Mouse (Mus musculus) heart, adult 2 months (tissue): ENCODE results near the gene Tmem206. TPM values are rescaled to one million over a fixed set of nuclear protein-coding genes. Genes with fewer than 3 reads are reported as not detected.
A peak's percentile ranks its signal among the peaks of the same experiment; 100 is the strongest.

ENCODE experiments used
- DNase-seq, 2 experiments: peaks; one replicate each; pipeline ENCODE4 v3.0.0; 2021
- H3K27ac ChIP-seq: fragments of 200-600 bp; 2 replicates; pipeline ENCODE4 v1.8.1; 2022
- H3K27me3 ChIP-seq: fragments of 200-500 bp; 2 replicates; pipeline ENCODE4 v1.6.1; 2012; ENCODE audit warnings: mild to moderate bottlenecking, low read length, inconsistent platforms, mixed read lengths; ENCODE audit not compliant: control insufficient read depth, insufficient read depth
- H3K36me3 ChIP-seq: fragments of 200-500 bp; 2 replicates; pipeline ENCODE4 v1.6.1; 2012; ENCODE audit warnings: low read length, inconsistent platforms; ENCODE audit not compliant: control insufficient read depth, insufficient read depth
- H3K4me1 ChIP-seq: fragments of 200-500 bp; 2 replicates; pipeline ENCODE4 v1.6.1; 2011; ENCODE audit warnings: low read length; ENCODE audit not compliant: control insufficient read depth, insufficient read depth
- H3K4me3 ChIP-seq: fragments of 200-600 bp; 2 replicates; pipeline ENCODE4 v1.8.1; 2022
- H3K79me2 ChIP-seq: fragments of 200-500 bp; replicated peaks from 2 replicates; pipeline ENCODE4 v1.6.1; 2012; ENCODE audit warnings: mild to moderate bottlenecking, inconsistent platforms, low read length, moderate library complexity, mixed read lengths; ENCODE audit not compliant: control insufficient read depth, insufficient read depth
- H3K9ac ChIP-seq: fragments of 200-500 bp; 2 replicates; pipeline ENCODE4 v1.6.1; 2012; ENCODE audit warnings: low read depth, mild to moderate bottlenecking, control low read depth, inconsistent platforms, low read length, mixed read lengths
- CTCF ChIP-seq: fragments of 200-600 bp; IDR thresholded peaks from 2 replicates; pipeline ENCODE4 v1.8.1; 2022; ENCODE audit warnings: antibody characterized with exemption, mild to moderate bottlenecking, moderate library complexity
- EP300 ChIP-seq: fragments of 200-500 bp; IDR thresholded peaks from 2 replicates; pipeline ENCODE4 v1.6.1; 2011; ENCODE audit warnings: low read depth, low read length, control low read depth; ENCODE audit not compliant: insufficient read depth
- POLR2A ChIP-seq: fragments of 200-500 bp; IDR thresholded peaks from 2 replicates; pipeline ENCODE4 v1.6.1; 2011; ENCODE audit warnings: mild to moderate bottlenecking, low read depth, low read length, control low read depth; ENCODE audit not compliant: insufficient read depth
- WGBS: fragments of 180-500 bp; shearing (Covaris S2); methylation state at CpG from one replicate; pipeline ENCODE4 v1.1.7; 2018; 5-methylcytosine and 5-hydroxymethylcytosine counted together
- intact Hi-C: fragments of 180-260 bp; cut with DNase I; formaldehyde crosslinking; loops from one replicate; pipeline ENCODE4 v1.15.1; 2025
- polyA plus RNA-seq: library from polyadenylated mRNA; depleted of rRNA; stranded (reverse); fragments of >200 nt; gene quantifications from 2 replicates; pipeline ENCODE4 v1.2.3, GENCODE M21; 2012
- total RNA-seq, 2 experiments: library from RNA; stranded (reverse); gene quantifications; 2 replicates each; pipeline ENCODE4 v1.2.3; 2021

The Tmem206 gene
- total and polyA plus RNA-seq, 3 experiments = 3.3 to 3.9 (median 3.6) TPM

- H3K36me3 ChIP-seq = peaks cover 5% of the 10 kb centered on the region
- intact Hi-C loops = loop anchor here (5.0 kb wide), 3 partner anchors 38 to 212 kb away; no protein-coding TSS in a partner anchor
- H3K27me3 ChIP-seq = no peaks in the 10 kb centered on the region
- H3K9ac ChIP-seq = no peak overlapping the region
- TF ChIP-seq CTCF = no peak
- no peak overlapping the region for H3K27ac ChIP-seq
- H3K4me1 ChIP-seq = no peaks in the 10 kb centered on the region
- 94% methylated on average over 5 of the region's 5 CpGs for WGBS
- no peak overlapping the region for H3K4me3 ChIP-seq
- no peaks in the 10 kb centered on the region for H3K79me2 ChIP-seq
- DNase-seq = no peak
These were observed 24.6 kb downstream of the Tmem206 start for GRCm38 (mm10) chr1:191350355-191350754.

- no peaks in the 10 kb centered on the region for H3K4me1 ChIP-seq
- no peak overlapping the region for H3K27ac ChIP-seq
- TF ChIP-seq POLR2A = no peak
- TF ChIP-seq CTCF = peak; percentile 73
- H3K36me3 ChIP-seq = peaks cover 5% of the 10 kb centered on the region
- H3K27me3 ChIP-seq = no peaks in the 10 kb centered on the region
- intact Hi-C loops = loop anchor here (5.0 kb wide), 3 partner anchors 39 to 209 kb away; no protein-coding TSS in a partner anchor
- DNase-seq = peak in 1 of 2 experiments; percentile 61
- H3K4me3 ChIP-seq = no peak overlapping the region
- no peak overlapping the region for H3K9ac ChIP-seq
- no peaks in the 10 kb centered on the region for H3K79me2 ChIP-seq
- WGBS = 53% methylated on average over 14 of the region's 14 CpGs
These were observed 27.2 kb downstream of the Tmem206 start for GRCm38 (mm10) chr1:191352786-191353488.

- intact Hi-C loops = loop anchor here (5.0 kb wide), 3 partner anchors 38 to 208 kb away; no protein-coding TSS in a partner anchor
- Histone ChIP-seq H3K79me2 (no peaks in the 10 kb centered on the region), H3K9ac (no peak overlapping the region), H3K4me1 (no peaks in the 10 kb centered on the region), H3K36me3 (peaks cover 5% of the 10 kb centered on the region), H3K27me3 (no peaks in the 10 kb centered on the region), H3K27ac (no peak overlapping the region), H3K4me3 (no peak overlapping the region)
- DNase-seq = no peak
- TF ChIP-seq POLR2A (no peak), CTCF (no peak), EP300 (no peak)
- 87% methylated on average over 4 of the region's 4 CpGs for WGBS
These were observed 28.1 kb downstream of the Tmem206 start for GRCm38 (mm10) chr1:191353836-191354235.

- Histone ChIP-seq H3K79me2 (peaks cover 2% of the 10 kb centered on the region; the same call in 1 of the 2 replicates), H3K4me3 (no peak overlapping the region), H3K27ac (no peak overlapping the region), H3K36me3 (peaks cover 13% of the 10 kb centered on the region), H3K4me1 (no peaks in the 10 kb centered on the region), H3K9ac (no peak overlapping the region), H3K27me3 (no peaks in the 10 kb centered on the region)
- DNase-seq = no peak
- TF ChIP-seq POLR2A (no peak), EP300 (no peak), CTCF (no peak)
- intact Hi-C loops = loop anchor here (5.0 kb wide), 1 partner anchor 35 kb away; no protein-coding TSS in a partner anchor
- WGBS = 64% methylated on average over 1 of the region's 1 CpGs
These were observed 31.2 kb downstream of the Tmem206 start for GRCm38 (mm10) chr1:191356936-191357335.

- H3K4me1 ChIP-seq = no peaks in the 10 kb centered on the region; the same call in 1 of the 2 replicates
- intact Hi-C loops = loop anchor here (5.0 kb wide), 1 partner anchor 37 kb away; no protein-coding TSS in a partner anchor
These were observed 33.8 kb downstream of the Tmem206 start for GRCm38 (mm10) chr1:191359478-191359877.

GRCm38 (mm10) chr1:191362412-191362811, 36.7 kb downstream of the Tmem206 start:
- Histone ChIP-seq H3K36me3 (peaks cover 19% of the 10 kb centered on the region), H3K9ac (no peak overlapping the region), H3K4me1 (no peaks in the 10 kb centered on the region; the same call in 1 of the 2 replicates), H3K27ac (no peak overlapping the region), H3K27me3 (no peaks in the 10 kb centered on the region), H3K79me2 (peaks cover 10% of the 10 kb centered on the region), H3K4me3 (no peak overlapping the region)
- intact Hi-C loops = no loop called here
- DNase-seq = no peak
- TF ChIP-seq EP300 = no peak
- TF ChIP-seq CTCF = no peak
- TF ChIP-seq POLR2A = no peak
- 70% methylated on average over 6 of the region's 6 CpGs for WGBS

More at GRCm38 (mm10) chr1:191359478-191359877, 33.8 kb downstream of the Tmem206 start:
- H3K4me3 ChIP-seq = no peak overlapping the region
- peaks cover 15% of the 10 kb centered on the region for H3K36me3 ChIP-seq
- H3K27ac ChIP-seq = no peak overlapping the region
- TF ChIP-seq EP300 (no peak), POLR2A (no peak)
- H3K27me3 ChIP-seq = no peaks in the 10 kb centered on the region
- no peak for DNase-seq
- H3K79me2 ChIP-seq = peaks cover 3% of the 10 kb centered on the region; the same call in 1 of the 2 replicates
- WGBS = 75% methylated on average over 7 of the region's 7 CpGs
- H3K9ac ChIP-seq = no peak overlapping the region
